Comparison of ENCODE assay signal across 16 mouse cellular contexts in genomic region chr9:71072502-71072901, GRCm38 (mm10).
DNase-seq lines count a peak whose midpoint lies in the region; ATAC-seq and TF ChIP-seq lines count a peak whose summit lies in the region.
"Had no signal": no experiment of that assay in that cellular context is flagged by ENCODE, and none has a peak within 500 bp of the region (broad histone marks: within the 10 kb centered on the region; RNA-seq: fewer than 3 reads in every experiment).

No protein-coding gene starts in this region.

- no peak overlapping the region for H3K4me2 ChIP-seq in intestine, embryonic 14.5 days (ENCODE audit: low read length)
- H3K4me2 ChIP-seq in intestine, postnatal 0 days (replicated peaks; ENCODE audit: low read depth), result no peak overlapping the region
- H3K4me2 ChIP-seq: embryonic facial prominence, embryonic 12.5 days; forebrain, embryonic 15.5 days; heart, embryonic 13.5 days; hindbrain, embryonic 15.5 days had no signal

- H3K36me3 ChIP-seq in intestine, embryonic 14.5 days (ENCODE audit: control insufficient read depth, insufficient read depth, low read length), result no peaks in the 10 kb centered on the region
- H3K36me3 ChIP-seq in intestine, postnatal 0 days (ENCODE audit: control insufficient read depth, insufficient read depth), result no peaks in the 10 kb centered on the region
- H3K36me3 ChIP-seq: embryonic facial prominence, embryonic 12.5 days; forebrain, embryonic 15.5 days; heart, embryonic 13.5 days; hindbrain, embryonic 15.5 days had no signal

- peak; percentile 83 for DNase-seq in heart, adult 11 months
- DNase-seq in heart, postnatal 14 days, result no peak
- DNase-seq in intestine, embryonic 14.5 days (ENCODE audit: low spot score), result peak; percentile 39
- DNase-seq in urinary bladder, adult 2 months (ENCODE audit: low spot score), result peak; percentile 11
- no peak for DNase-seq in urinary bladder, adult 18-20 months (ENCODE audit: low spot score in 2 of 2)
- DNase-seq in thymus, postnatal 4 days, result no peak
- DNase-seq: adrenal gland, adult 2 months; adrenal gland, postnatal 25 days; embryo, embryonic 11 days; gastrocnemius, postnatal 36 days; kidney, adult 11 months had no signal

- ATAC-seq in intestine, embryonic 14.5 days (replicated peaks; ENCODE audit: low FRiP score, low TSS enrichment, low read depth), result no peak
- no peak for ATAC-seq in intestine, postnatal 0 days
- ATAC-seq: forebrain, embryonic 15.5 days had no signal

- H3K4me3 ChIP-seq in intestine, embryonic 14.5 days (ENCODE audit: low read depth, low read length), result no peak overlapping the region
- no peak overlapping the region for H3K4me3 ChIP-seq in intestine, postnatal 0 days (ENCODE audit: low read depth, low read length)
- H3K4me3 ChIP-seq: embryonic facial prominence, embryonic 12.5 days; forebrain, embryonic 15.5 days; heart, embryonic 13.5 days; hindbrain, embryonic 15.5 days had no signal

- H3K9me3 ChIP-seq in intestine, embryonic 14.5 days (ENCODE audit: control insufficient read depth, low read length), result no peaks in the 10 kb centered on the region
- no peaks in the 10 kb centered on the region for H3K9me3 ChIP-seq in intestine, postnatal 0 days (ENCODE audit: control insufficient read depth)
- H3K9me3 ChIP-seq: embryonic facial prominence, embryonic 12.5 days; forebrain, embryonic 15.5 days; heart, embryonic 13.5 days; hindbrain, embryonic 15.5 days had no signal

- WGBS in intestine, embryonic 14.5 days, result 76% methylated on average over 7 of the region's 7 CpGs
- 81% methylated on average over 7 of the region's 7 CpGs for WGBS in intestine, postnatal 0 days

- no peaks in the 10 kb centered on the region; the same call in 1 of the 2 replicates for H3K4me1 ChIP-seq in intestine, embryonic 14.5 days (replicated peaks; ENCODE audit: control insufficient read depth, insufficient read depth, low read length)
- H3K4me1 ChIP-seq in intestine, postnatal 0 days (replicated peaks; ENCODE audit: control insufficient read depth, insufficient read depth, low read length), result no peaks in the 10 kb centered on the region
- H3K4me1 ChIP-seq: forebrain, embryonic 15.5 days; hindbrain, embryonic 15.5 days had no signal

- H3K9ac ChIP-seq in intestine, embryonic 14.5 days (ENCODE audit: low read length), result no peak overlapping the region
- H3K9ac ChIP-seq in intestine, postnatal 0 days (ENCODE audit: low read depth, low read length), result no peak overlapping the region
- H3K9ac ChIP-seq: embryonic facial prominence, embryonic 12.5 days; forebrain, embryonic 15.5 days; heart, embryonic 13.5 days; hindbrain, embryonic 15.5 days had no signal

- no peak for TF ChIP-seq CTCF in intestine, postnatal 0 days (IDR thresholded peaks at IDR 0.05; ENCODE audit: low read depth)

- no peaks in the 10 kb centered on the region for H3K27me3 ChIP-seq in intestine, embryonic 14.5 days (replicated peaks; ENCODE audit: control insufficient read depth, insufficient read depth, low read length)
- H3K27me3 ChIP-seq in intestine, postnatal 0 days (replicated peaks; ENCODE audit: control insufficient read depth, insufficient read depth, low read length), result no peaks in the 10 kb centered on the region
- H3K27me3 ChIP-seq: forebrain, embryonic 15.5 days; heart, embryonic 13.5 days; hindbrain, embryonic 15.5 days had no signal

- no peak overlapping the region for H3K27ac ChIP-seq in intestine, embryonic 14.5 days (ENCODE audit: low read depth)
- H3K27ac ChIP-seq in intestine, postnatal 0 days (ENCODE audit: low read depth, low read length), result no peak overlapping the region
- H3K27ac ChIP-seq: embryonic facial prominence, embryonic 12.5 days; forebrain, embryonic 15.5 days; heart, embryonic 13.5 days; hindbrain, embryonic 15.5 days had no signal

- intact Hi-C loops in heart, postnatal 14 days (cut with DNase I), result loop anchor here (5.0 kb wide), 2 partner anchors 95 to 395 kb away; partner anchors contain the start of gene Adam10

Comparison
In these comparisons a context has a peak if more than half of its experiments do, and no peak if none do; other contexts are left out.
1. DNase-seq: peak in heart, adult 11 months (single experiment), intestine, embryonic 14.5 days (single experiment) and urinary bladder, adult 2 months (single experiment); none in heart, postnatal 14 days (0 of 2), urinary bladder, adult 18-20 months (0 of 2) and thymus, postnatal 4 days (single experiment).